Mouse (Mus musculus): ENCODE data around the gene A2ml1. TPM values are rescaled to one million over a fixed set of nuclear protein-coding genes. Genes with fewer than 3 reads are reported as not detected.

The A2ml1 gene
- polyA plus RNA-seq, 1 experiment from 2014 or later = not detected

GRCm38 (mm10) chr6:128585642-128586245 lies 4.3 kb upstream of the A2ml1 start:
- Histone ChIP-seq H3K4me1 (replicated peaks; ENCODE audit: control insufficient read depth, insufficient read depth, low read length) (no peaks in the 10 kb centered on the region), H3K27me3 (ENCODE audit: control insufficient read depth, insufficient read depth, low read length) (no peaks in the 10 kb centered on the region), H3K4me3 (ENCODE audit: low read depth, low read length) (no peak overlapping the region), H3K36me3 (ENCODE audit: control insufficient read depth, insufficient read depth, low read length) (no peaks in the 10 kb centered on the region), H3K9me3 (ENCODE audit: control insufficient read depth, low read length) (no peaks in the 10 kb centered on the region), H3K9ac (ENCODE audit: low read depth, low read length) (no peak overlapping the region), H3K27ac (ENCODE audit: low read depth, low read length) (no peak overlapping the region), H3K4me2 (replicated peaks; ENCODE audit: low read depth, low read length) (no peak overlapping the region)
- WGBS = 76% methylated on average over 11 of the region's 11 CpGs
- ATAC-seq (ENCODE audit: low FRiP score) (no peak), DNase-seq (ENCODE audit: low spot score) (no peak)

- DNase-seq (ENCODE audit: low spot score) (peak; percentile 74), ATAC-seq (ENCODE audit: low FRiP score) (peak; percentile 67)
- Histone ChIP-seq H3K4me1 (replicated peaks; ENCODE audit: control insufficient read depth, insufficient read depth, low read length) (no peaks in the 10 kb centered on the region), H3K27me3 (ENCODE audit: control insufficient read depth, insufficient read depth, low read length) (no peaks in the 10 kb centered on the region), H3K4me2 (replicated peaks; ENCODE audit: low read depth, low read length) (no peak overlapping the region), H3K9ac (ENCODE audit: low read depth, low read length) (no peak overlapping the region), H3K9me3 (ENCODE audit: control insufficient read depth, low read length) (no peaks in the 10 kb centered on the region), H3K27ac (ENCODE audit: low read depth, low read length) (no peak overlapping the region), H3K36me3 (ENCODE audit: control insufficient read depth, insufficient read depth, low read length) (no peaks in the 10 kb centered on the region), H3K4me3 (ENCODE audit: low read depth, low read length) (no peak overlapping the region)
- 29% methylated on average over 10 of the region's 10 CpGs for WGBS
Measured at GRCm38 (mm10) chr6:128584070-128584660, 2.8 kb upstream of the A2ml1 start.

GRCm38 (mm10) chr6:128577301-128577700 lies 4.1 kb downstream of the A2ml1 start:
- Histone ChIP-seq H3K27ac (ENCODE audit: low read depth, low read length) (no peak overlapping the region), H3K9me3 (ENCODE audit: control insufficient read depth, low read length) (no peaks in the 10 kb centered on the region), H3K36me3 (ENCODE audit: control insufficient read depth, insufficient read depth, low read length) (no peaks in the 10 kb centered on the region), H3K9ac (ENCODE audit: low read depth, low read length) (no peak overlapping the region), H3K27me3 (ENCODE audit: control insufficient read depth, insufficient read depth, low read length) (no peaks in the 10 kb centered on the region), H3K4me2 (replicated peaks; ENCODE audit: low read depth, low read length) (no peak overlapping the region), H3K4me1 (replicated peaks; ENCODE audit: control insufficient read depth, insufficient read depth, low read length) (no peaks in the 10 kb centered on the region), H3K4me3 (ENCODE audit: low read depth, low read length) (no peak overlapping the region)
- no peak for ATAC-seq (ENCODE audit: low FRiP score)
- DNase-seq (ENCODE audit: low spot score) = no peak
- WGBS = 90% methylated on average over 9 of the region's 9 CpGs

GRCm38 (mm10) chr6:128566589-128566988 lies 14.8 kb downstream of the A2ml1 start:
- DNase-seq (ENCODE audit: low spot score) (no peak), ATAC-seq (ENCODE audit: low FRiP score) (no peak)
- H3K4me3 ChIP-seq (ENCODE audit: low read depth, low read length) = no peak overlapping the region
- no peak overlapping the region for H3K4me2 ChIP-seq (replicated peaks; ENCODE audit: low read depth, low read length)
- no peaks in the 10 kb centered on the region for H3K36me3 ChIP-seq (ENCODE audit: control insufficient read depth, insufficient read depth, low read length)
- H3K9me3 ChIP-seq (ENCODE audit: control insufficient read depth, low read length) = no peaks in the 10 kb centered on the region
- H3K27ac ChIP-seq (ENCODE audit: low read depth, low read length) = no peak overlapping the region
- no peak overlapping the region for H3K9ac ChIP-seq (ENCODE audit: low read depth, low read length)
- H3K27me3 ChIP-seq (ENCODE audit: control insufficient read depth, insufficient read depth, low read length) = no peaks in the 10 kb centered on the region
- WGBS = 94% methylated on average over 11 of the region's 11 CpGs
- H3K4me1 ChIP-seq (replicated peaks; ENCODE audit: control insufficient read depth, insufficient read depth, low read length) = no peaks in the 10 kb centered on the region

- 93% methylated on average over 7 of the region's 7 CpGs for WGBS
- DNase-seq (ENCODE audit: low spot score) (no peak), ATAC-seq (ENCODE audit: low FRiP score) (no peak)
- Histone ChIP-seq H3K4me2 (replicated peaks; ENCODE audit: low read depth, low read length) (no peak overlapping the region), H3K9ac (ENCODE audit: low read depth, low read length) (no peak overlapping the region), H3K27me3 (ENCODE audit: control insufficient read depth, insufficient read depth, low read length) (no peaks in the 10 kb centered on the region), H3K4me1 (replicated peaks; ENCODE audit: control insufficient read depth, insufficient read depth, low read length) (no peaks in the 10 kb centered on the region), H3K4me3 (ENCODE audit: low read depth, low read length) (no peak overlapping the region), H3K9me3 (ENCODE audit: control insufficient read depth, low read length) (no peaks in the 10 kb centered on the region), H3K27ac (ENCODE audit: low read depth, low read length) (no peak overlapping the region), H3K36me3 (ENCODE audit: control insufficient read depth, insufficient read depth, low read length) (no peaks in the 10 kb centered on the region)
Measured at GRCm38 (mm10) chr6:128554049-128554448, 27.4 kb downstream of the A2ml1 start.

GRCm38 (mm10) chr6:128549463-128550452 lies 31.6 kb downstream of the A2ml1 start:
- no peaks in the 10 kb centered on the region for H3K27me3 ChIP-seq (ENCODE audit: control insufficient read depth, insufficient read depth, low read length)
- no peaks in the 10 kb centered on the region for H3K4me1 ChIP-seq (replicated peaks; ENCODE audit: control insufficient read depth, insufficient read depth, low read length)
- no peaks in the 10 kb centered on the region for H3K9me3 ChIP-seq (ENCODE audit: control insufficient read depth, low read length)
- H3K4me2 ChIP-seq (replicated peaks; ENCODE audit: low read depth, low read length) = no peak overlapping the region
- ATAC-seq (ENCODE audit: low FRiP score) (no peak), DNase-seq (ENCODE audit: low spot score) (no peak)
- no peak overlapping the region for H3K4me3 ChIP-seq (ENCODE audit: low read depth, low read length)
- H3K9ac ChIP-seq (ENCODE audit: low read depth, low read length) = no peak overlapping the region
- WGBS = 83% methylated on average over 15 of the region's 15 CpGs
- no peaks in the 10 kb centered on the region for H3K36me3 ChIP-seq (ENCODE audit: control insufficient read depth, insufficient read depth, low read length)
- H3K27ac ChIP-seq (ENCODE audit: low read depth, low read length) = no peak overlapping the region

GRCm38 (mm10) chr6:128548532-128548931 lies 32.9 kb downstream of the A2ml1 start:
- H3K9ac ChIP-seq (ENCODE audit: low read depth, low read length) = no peak overlapping the region
- 87% methylated on average over 10 of the region's 10 CpGs for WGBS
- ATAC-seq (ENCODE audit: low FRiP score) (no peak), DNase-seq (ENCODE audit: low spot score) (no peak)
- H3K4me3 ChIP-seq (ENCODE audit: low read depth, low read length) = no peak overlapping the region
- H3K27ac ChIP-seq (ENCODE audit: low read depth, low read length) = no peak overlapping the region
- no peaks in the 10 kb centered on the region for H3K4me1 ChIP-seq (replicated peaks; ENCODE audit: control insufficient read depth, insufficient read depth, low read length)
- no peaks in the 10 kb centered on the region for H3K9me3 ChIP-seq (ENCODE audit: control insufficient read depth, low read length)
- H3K27me3 ChIP-seq (ENCODE audit: control insufficient read depth, insufficient read depth, low read length) = no peaks in the 10 kb centered on the region
- H3K36me3 ChIP-seq (ENCODE audit: control insufficient read depth, insufficient read depth, low read length) = no peaks in the 10 kb centered on the region
- no peak overlapping the region for H3K4me2 ChIP-seq (replicated peaks; ENCODE audit: low read depth, low read length)

- Histone ChIP-seq H3K27me3 (ENCODE audit: control insufficient read depth, insufficient read depth, low read length) (no peaks in the 10 kb centered on the region), H3K9ac (ENCODE audit: low read depth, low read length) (no peak overlapping the region), H3K4me3 (ENCODE audit: low read depth, low read length) (no peak overlapping the region), H3K36me3 (ENCODE audit: control insufficient read depth, insufficient read depth, low read length) (no peaks in the 10 kb centered on the region), H3K27ac (ENCODE audit: low read depth, low read length) (no peak overlapping the region), H3K4me1 (replicated peaks; ENCODE audit: control insufficient read depth, insufficient read depth, low read length) (no peaks in the 10 kb centered on the region), H3K9me3 (ENCODE audit: control insufficient read depth, low read length) (no peaks in the 10 kb centered on the region), H3K4me2 (replicated peaks; ENCODE audit: low read depth, low read length) (no peak overlapping the region)
- ATAC-seq (ENCODE audit: low FRiP score) (no peak), DNase-seq (ENCODE audit: low spot score) (no peak)
- WGBS = 87% methylated on average over 4 of the region's 4 CpGs
Measured at GRCm38 (mm10) chr6:128545402-128545801, 36.0 kb downstream of the A2ml1 start.

Data from hindbrain, embryonic 11.5 days (tissue).